In the genomic region with DNA sequence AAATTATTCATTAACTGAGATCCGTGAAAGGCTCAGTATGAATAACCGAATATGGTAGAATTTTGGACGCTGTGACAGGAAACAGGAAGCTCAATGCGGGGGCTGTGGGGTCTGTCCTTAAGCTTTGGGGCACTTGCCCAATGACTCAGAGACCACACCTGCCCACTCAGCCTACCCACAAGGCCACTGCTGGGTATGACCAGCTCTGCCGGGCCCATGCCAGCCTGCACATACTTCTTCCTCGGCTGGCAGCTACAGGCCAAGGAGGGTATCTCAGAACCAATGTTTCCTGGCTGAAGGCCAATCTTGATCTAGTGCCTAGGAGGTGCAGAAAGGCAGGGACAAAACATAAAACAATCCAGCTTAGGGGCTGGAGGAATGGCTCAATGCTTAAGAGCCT, we compare ENCODE assay signal across 8 mouse cellular contexts.
DNase-seq lines count a peak whose midpoint lies in the region; ATAC-seq and TF ChIP-seq lines count a peak whose summit lies in the region.

No protein-coding gene starts in this region.

- WGBS in intestine, postnatal 0 days: 48% methylated on average over 6 of the region's 6 CpGs

- DNase-seq in gastrocnemius, adult 2 months: no peak
- no peak for DNase-seq in gastrocnemius, postnatal 14 days
- DNase-seq in adrenal gland, adult 8-10 months: peak; percentile 25
- DNase-seq in right cerebral cortex, postnatal 25 days: no peak
- DNase-seq in left cerebral cortex, adult 11 months (ENCODE audit: low spot score): no peak
- DNase-seq in embryo, embryonic 9.5 days (ENCODE audit: extremely low spot score): no peak

- no peaks in the 10 kb centered on the region for H3K36me3 ChIP-seq in intestine, postnatal 0 days (ENCODE audit: control insufficient read depth, insufficient read depth)

- intact Hi-C loops in gastrocnemius, adult 2 months (cut with DNase I): no loop called here
- intact Hi-C loops in gastrocnemius, postnatal 14 days (cut with DNase I; ENCODE audit: low total_unique reads): no loop called here

- peak; percentile 40; the same call in 1 of the 2 replicates for ATAC-seq in intestine, postnatal 0 days
- ATAC-seq in megakaryocyte, adult 5-6 weeks (ENCODE audit: poor library complexity, severe bottlenecking): peak; percentile 76

- no peak for TF ChIP-seq CTCF in gastrocnemius, adult 2 months (IDR thresholded peaks at IDR 0.05)
- no peak for TF ChIP-seq CTCF in intestine, postnatal 0 days (IDR thresholded peaks at IDR 0.05; ENCODE audit: low read depth)

- peak overlapping the region; percentile 61; the same call in 1 of the 2 replicates for H3K27ac ChIP-seq in gastrocnemius, adult 2 months
- no peak overlapping the region for H3K27ac ChIP-seq in intestine, postnatal 0 days (ENCODE audit: low read depth, low read length)

- H3K4me2 ChIP-seq in intestine, postnatal 0 days (replicated peaks; ENCODE audit: low read depth): no peak overlapping the region

- no peak overlapping the region for H3K9ac ChIP-seq in intestine, postnatal 0 days (ENCODE audit: low read depth, low read length)

- no peaks in the 10 kb centered on the region for H3K9me3 ChIP-seq in intestine, postnatal 0 days (ENCODE audit: control insufficient read depth)

- H3K4me3 ChIP-seq in gastrocnemius, adult 2 months: no peak overlapping the region
- H3K4me3 ChIP-seq in intestine, postnatal 0 days (ENCODE audit: low read depth, low read length): no peak overlapping the region

- no peaks in the 10 kb centered on the region for H3K27me3 ChIP-seq in intestine, postnatal 0 days (replicated peaks; ENCODE audit: control insufficient read depth, insufficient read depth, low read length)

- no peaks in the 10 kb centered on the region for H3K4me1 ChIP-seq in intestine, postnatal 0 days (replicated peaks; ENCODE audit: control insufficient read depth, insufficient read depth, low read length)
